Comparison of ENCODE assay signal across 8 mouse cellular contexts in genomic region chr16:11603667-11604422, GRCm38 (mm10).
DNase-seq lines count a peak whose midpoint lies in the region; ATAC-seq and TF ChIP-seq lines count a peak whose summit lies in the region.

No protein-coding gene starts in this region.

- no peaks in the 10 kb centered on the region for H3K36me3 ChIP-seq in forebrain, postnatal 0 days (ENCODE audit: insufficient read depth)
- H3K36me3 ChIP-seq in forebrain, embryonic 10.5 days (replicated peaks) = no peaks in the 10 kb centered on the region
- no peaks in the 10 kb centered on the region for H3K36me3 ChIP-seq in CH12.LX (replicated peaks in 1 of 2; ENCODE audit: control insufficient read depth in 1 of 2, insufficient read depth in 1 of 2, low read length in 1 of 2)
- H3K36me3 ChIP-seq in intestine, postnatal 0 days (ENCODE audit: control insufficient read depth, insufficient read depth) = no peaks in the 10 kb centered on the region

- in situ Hi-C loops in CH12.LX (cut with MboI; ENCODE audit: low pct_ligation_motif_present, low pct_unique_long_range_greater_than_20kb, low sequenced_read_pairs) = loop anchor here (10.0 to 25.0 kb wide), 2 partner anchors 139 to 608 kb away; no protein-coding TSS in a partner anchor

- no peak for TF ChIP-seq POLR2A in CH12.LX (IDR thresholded peaks at IDR 0.05; ENCODE audit: low read depth, low read length)
- TF ChIP-seq POLR2A in cortical plate, adult 2 months (IDR thresholded peaks at IDR 0.05; ENCODE audit: extremely low read depth, insufficient read depth, low read length) = no peak
- no peak for TF ChIP-seq POLR2A in lung, adult 2 months (IDR thresholded peaks at IDR 0.05; ENCODE audit: borderline replicate concordance, extremely low read depth, low read depth, low read length)

- no peak overlapping the region for H3K4me3 ChIP-seq in forebrain, postnatal 0 days (ENCODE audit: low read depth, low read length)
- H3K4me3 ChIP-seq in forebrain, embryonic 10.5 days = no peak overlapping the region
- H3K4me3 ChIP-seq in CH12.LX (replicated peaks in 1 of 3; ENCODE audit: low read depth in 2 of 3, low read length in 2 of 3, poor library complexity in 1 of 3) = no peak overlapping the region
- H3K4me3 ChIP-seq in cortical plate, adult 2 months (ENCODE audit: insufficient read depth, low read length) = no peak overlapping the region
- no peak overlapping the region for H3K4me3 ChIP-seq in intestine, postnatal 0 days (ENCODE audit: low read depth, low read length)
- no peak overlapping the region for H3K4me3 ChIP-seq in lung, adult 2 months (replicated peaks; ENCODE audit: extremely low read depth, low read depth, low read length)

- H3K9me3 ChIP-seq in forebrain, postnatal 0 days (ENCODE audit: low read length) = no peaks in the 10 kb centered on the region
- no peaks in the 10 kb centered on the region for H3K9me3 ChIP-seq in forebrain, embryonic 10.5 days
- no peaks in the 10 kb centered on the region for H3K9me3 ChIP-seq in CH12.LX (replicated peaks; ENCODE audit: low read length)
- H3K9me3 ChIP-seq in intestine, postnatal 0 days (ENCODE audit: control insufficient read depth) = no peaks in the 10 kb centered on the region

- peak; percentile 87 for TF ChIP-seq RAD21 in CH12.LX (IDR thresholded peaks at IDR 0.05; ENCODE audit: low read depth, low read length)

- no peak overlapping the region for H3K4me2 ChIP-seq in forebrain, postnatal 0 days (ENCODE audit: low read depth)
- no peak overlapping the region for H3K4me2 ChIP-seq in CH12.LX (ENCODE audit: insufficient read depth, low read depth, poor library complexity, severe bottlenecking)
- H3K4me2 ChIP-seq in intestine, postnatal 0 days (replicated peaks; ENCODE audit: low read depth) = no peak overlapping the region

- H3K79me2 ChIP-seq in CH12.LX (replicated peaks; ENCODE audit: control insufficient read depth, extremely low read depth, insufficient read depth, poor library complexity, severe bottlenecking) = no peaks in the 10 kb centered on the region

- no peaks in the 10 kb centered on the region for H3K4me1 ChIP-seq in forebrain, postnatal 0 days (ENCODE audit: insufficient read depth)
- H3K4me1 ChIP-seq in forebrain, embryonic 10.5 days = no peaks in the 10 kb centered on the region
- H3K4me1 ChIP-seq in CH12.LX (ENCODE audit: control insufficient read depth in 1 of 2, insufficient read depth in 2 of 2) = peaks cover 0 to 25% of the 10 kb centered on the region in 2 experiments; a peak in 2 of 4 replicates
- H3K4me1 ChIP-seq in cortical plate, adult 2 months (ENCODE audit: control insufficient read depth, insufficient read depth, low read length) = no peaks in the 10 kb centered on the region
- H3K4me1 ChIP-seq in intestine, postnatal 0 days (replicated peaks; ENCODE audit: control insufficient read depth, insufficient read depth, low read length) = 0 out of 2 replicates have a peak, but pooled peaks cover 14% of the 10 kb centered on the region
- no peaks in the 10 kb centered on the region for H3K4me1 ChIP-seq in lung, adult 2 months (ENCODE audit: control insufficient read depth, insufficient read depth, low read length)

- no peak for TF ChIP-seq EP300 in CH12.LX (IDR thresholded peaks at IDR 0.05; ENCODE audit: low read length)

- no peaks in the 10 kb centered on the region for H3K27me3 ChIP-seq in forebrain, postnatal 0 days (ENCODE audit: insufficient read depth, low read length)
- no peaks in the 10 kb centered on the region for H3K27me3 ChIP-seq in forebrain, embryonic 10.5 days (ENCODE audit: poor library complexity, severe bottlenecking)
- no peaks in the 10 kb centered on the region for H3K27me3 ChIP-seq in CH12.LX (replicated peaks)
- H3K27me3 ChIP-seq in intestine, postnatal 0 days (replicated peaks; ENCODE audit: control insufficient read depth, insufficient read depth, low read length) = no peaks in the 10 kb centered on the region

- 86% methylated on average over 5 of the region's 5 CpGs for WGBS in forebrain, postnatal 0 days
- WGBS in forebrain, embryonic 10.5 days = 83% methylated on average over 5 of the region's 5 CpGs
- 53% methylated on average over 5 of the region's 5 CpGs for WGBS in intestine, postnatal 0 days
- WGBS in lung, adult 2 months = 68% methylated on average over 5 of the region's 5 CpGs

- DNase-seq in forebrain, postnatal 0 days = no peak
- no peak for DNase-seq in forebrain, embryonic 10.5 days (ENCODE audit: extremely low spot score, low spot score)
- peak; percentile 71 for DNase-seq in CH12.LX (ENCODE audit: extremely low read depth)
- peak; percentile 17 for DNase-seq in lung, adult 2 months
- peak; percentile 46 for DNase-seq in thymus, postnatal 0 days (ENCODE audit: low spot score)
- no peak for DNase-seq in layer of hippocampus, adult 11-12 months (ENCODE audit: low spot score)

- H3K9ac ChIP-seq in forebrain, postnatal 0 days = no peak overlapping the region
- H3K9ac ChIP-seq in CH12.LX (ENCODE audit: insufficient read depth, low read depth) = no peak overlapping the region
- no peak overlapping the region for H3K9ac ChIP-seq in intestine, postnatal 0 days (ENCODE audit: low read depth, low read length)

- no peak overlapping the region for H3K27ac ChIP-seq in forebrain, postnatal 0 days (ENCODE audit: low read depth, low read length)
- no peak overlapping the region for H3K27ac ChIP-seq in forebrain, embryonic 10.5 days
- no peak overlapping the region for H3K27ac ChIP-seq in CH12.LX (ENCODE audit: insufficient read depth, low read depth)
- no peak overlapping the region for H3K27ac ChIP-seq in cortical plate, adult 2 months (ENCODE audit: insufficient read depth, low read length)
- H3K27ac ChIP-seq in intestine, postnatal 0 days (ENCODE audit: low read depth, low read length) = peak overlapping the region; percentile 85

- no peak for ATAC-seq in forebrain, postnatal 0 days
- peak; percentile 98 for ATAC-seq in intestine, postnatal 0 days

- peak; percentile 62 for TF ChIP-seq CTCF in forebrain, postnatal 0 days (IDR thresholded peaks at IDR 0.05; ENCODE audit: low read depth)
- peak; percentile 64 to 95 for TF ChIP-seq CTCF in CH12.LX (conservative IDR thresholded peaks at IDR 0.05 in 1 of 2, IDR thresholded peaks at IDR 0.05 in 1 of 2; ENCODE audit: low read depth in 2 of 2, low read length in 2 of 2)
- TF ChIP-seq CTCF in cortical plate, adult 2 months (IDR thresholded peaks at IDR 0.05; ENCODE audit: extremely low read depth, insufficient read depth, low read length) = peak; percentile 57
- peak; percentile 83 for TF ChIP-seq CTCF in intestine, postnatal 0 days (IDR thresholded peaks at IDR 0.05; ENCODE audit: low read depth)
- peak; percentile 55 for TF ChIP-seq CTCF in lung, adult 2 months (IDR thresholded peaks at IDR 0.05; ENCODE audit: insufficient read depth, low read length)

- dilution Hi-C loops in CH12.LX (cut with MboI; ENCODE audit: extremely low pct_ligation_motif_present, extremely low pct_unique_long_range_greater_than_20kb, low sequenced_read_pairs) = no loop called here

TF ChIP-seq in CH12.LX, 34 proteins besides CTCF, POLR2A, EP300 and RAD21:
- TF ChIP-seq ZMIZ1 (IDR thresholded peaks at IDR 0.05; ENCODE audit: low read depth, low read length) (no peak), ZC3H11A (IDR thresholded peaks at IDR 0.05; ENCODE audit: low read depth, low read length) (peak; percentile 76), MAZ (IDR thresholded peaks at IDR 0.05; ENCODE audit: low read depth, low read length) (no peak), SMC3 (IDR thresholded peaks at IDR 0.05; ENCODE audit: low read depth, low read length) (peak; percentile 97), NELFE (IDR thresholded peaks at IDR 0.05; ENCODE audit: low read depth, low read length) (peak; percentile 33; the same call in 1 of the 2 replicates), JUN (IDR thresholded peaks at IDR 0.05; ENCODE audit: insufficient read depth, low read depth, low read length) (no peak)

Comparison
In these comparisons a context has a peak if more than half of its experiments do, and no peak if none do; other contexts are left out.
1. DNase-seq: peak in CH12.LX (single experiment), lung, adult 2 months (single experiment) and thymus, postnatal 0 days (single experiment); none in forebrain, postnatal 0 days (single experiment), forebrain, embryonic 10.5 days (single experiment) and layer of hippocampus, adult 11-12 months (single experiment).
2. Peak in every context shown above with its lines, with median percentiles within 50 percentile points of each other: CTCF ChIP-seq.